Mouse (Mus musculus): ENCODE measurements around the gene Rab6b. TPM values are rescaled to one million over a fixed set of nuclear protein-coding genes. Genes with fewer than 3 reads are reported as not detected.

The Rab6b gene
- total RNA-seq, 2 experiments from 2014 or later: 1.5 to 1.8 TPM

DNA sequence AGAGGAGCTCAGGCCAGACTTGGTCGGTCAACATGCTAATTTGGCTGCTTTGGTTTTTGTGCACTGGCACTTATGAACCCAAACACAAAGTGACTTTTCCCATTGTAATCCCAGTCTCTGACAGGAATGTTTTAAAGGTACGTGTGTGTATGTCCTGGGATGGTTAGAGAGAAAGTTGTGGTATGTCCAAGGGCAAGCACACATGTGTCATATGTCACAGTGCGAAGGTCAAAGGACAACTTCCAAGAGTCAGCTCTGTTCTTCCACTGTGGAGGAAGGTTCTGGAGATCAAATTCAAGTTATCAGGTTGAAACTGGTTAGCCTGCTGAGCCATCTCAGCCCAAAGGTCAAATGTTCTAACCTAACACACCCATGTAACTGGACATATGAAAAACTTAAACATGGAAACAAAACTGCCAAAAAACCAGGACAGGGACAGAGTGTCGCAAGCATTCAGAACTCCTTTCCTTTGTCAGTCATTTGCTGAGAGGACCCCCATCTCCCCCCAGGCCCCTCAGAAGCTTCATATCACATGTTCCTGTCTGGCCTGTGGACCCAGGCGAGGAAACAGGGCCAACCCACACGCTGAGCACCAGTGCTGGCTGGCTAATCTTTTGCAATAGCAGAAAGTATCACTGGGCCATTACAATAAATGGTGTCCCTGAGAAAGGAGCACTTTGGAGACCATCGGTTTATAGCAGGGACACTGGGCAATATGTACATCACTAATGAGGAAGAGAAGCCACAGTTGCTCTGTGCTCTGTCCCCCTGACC, 120.8 kb downstream of the Rab6b start:
- DNase-seq: no peak
- intact Hi-C loops (cut with DNase I): no loop called here

DNA sequence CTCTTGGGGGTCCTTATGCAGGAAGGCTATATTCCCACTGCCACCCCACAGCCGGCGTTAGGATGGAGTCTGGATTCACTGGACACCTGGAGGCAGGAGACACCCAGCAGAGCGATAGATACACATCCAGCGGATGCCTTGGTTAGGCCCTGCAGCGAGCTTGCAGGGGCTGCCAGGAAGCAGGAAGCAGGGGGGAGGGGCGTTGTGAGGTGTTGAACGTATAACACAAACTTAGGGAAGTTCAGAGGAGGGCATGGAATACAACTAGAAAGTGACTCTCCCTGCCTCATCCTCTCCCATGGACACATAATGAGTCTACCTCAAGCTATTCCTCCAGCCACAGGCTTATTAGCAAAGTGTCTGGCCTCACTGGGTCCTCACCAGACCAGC, 121.4 kb downstream of the Rab6b start:
- no peak for DNase-seq
- intact Hi-C loops (cut with DNase I): no loop called here

DNA sequence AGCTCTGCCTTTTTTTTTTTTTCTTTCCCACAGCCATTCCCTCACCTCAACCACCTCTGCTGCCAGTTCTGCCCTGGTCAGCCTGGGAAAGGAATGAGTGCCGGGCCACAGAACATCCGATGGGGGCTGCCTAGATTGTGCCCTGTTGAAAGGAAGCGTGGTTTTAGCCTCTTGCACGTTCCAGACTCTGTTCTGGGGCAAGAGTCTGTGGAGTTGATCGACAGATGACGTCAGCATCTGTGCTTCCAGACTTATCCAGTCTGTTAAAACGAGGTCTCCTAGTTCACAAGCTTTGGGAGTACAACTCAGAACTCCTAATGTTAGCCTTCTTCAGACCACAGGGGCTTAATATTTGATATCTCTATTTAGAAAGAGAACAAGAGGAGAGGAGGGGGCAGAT, 122.5 kb downstream of the Rab6b start:
- DNase-seq: no peak
- intact Hi-C loops (cut with DNase I): no loop called here

DNA sequence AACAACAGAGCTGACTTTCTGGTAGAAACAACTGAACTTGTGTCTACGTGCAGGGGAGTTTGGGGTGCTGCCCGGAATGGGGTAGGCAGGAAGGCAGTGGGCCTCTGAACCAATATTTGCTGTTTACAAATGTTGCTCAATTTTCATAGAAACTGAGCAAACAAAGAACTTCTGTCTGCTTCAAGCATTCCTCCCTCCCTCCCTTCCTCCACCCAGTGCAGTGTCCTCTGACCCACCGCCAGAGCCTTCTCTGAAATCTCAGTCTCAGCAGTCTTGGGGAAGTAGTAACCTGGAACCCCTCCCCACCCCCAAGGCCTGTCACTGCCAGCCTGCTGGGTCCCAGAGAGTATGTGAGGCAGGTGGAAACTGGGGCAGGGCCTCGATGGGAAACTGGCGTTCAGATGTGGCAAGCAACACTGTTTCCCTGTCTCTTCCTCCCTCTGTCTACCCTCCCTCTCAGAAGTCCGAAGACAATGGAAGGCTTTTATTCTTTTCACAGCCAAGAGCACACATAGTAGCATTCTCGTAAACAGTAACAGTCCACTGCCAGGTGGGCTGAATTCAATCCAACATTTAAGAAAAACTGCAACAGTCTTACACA, 123.1 kb downstream of the Rab6b start:
- intact Hi-C loops (cut with DNase I): no loop called here
- DNase-seq: no peak

Other genes with a start within 250 kb of the Rab6b start
- gene Slco2a1, start 123.1 kb upstream of the Rab6b start, total RNA-seq (2021): 1 to 10 TPM; 7.0 to 8.6 TPM
- 10 to 100 TPM; 16.7 to 18.6 TPM for gene Srprb, start 90.3 kb downstream of the Rab6b start, total RNA-seq (2021)
- 1 to 10 TPM; 6.6 to 7.1 TPM for gene Gm20425, start 118.5 kb downstream of the Rab6b start, total RNA-seq (2021)
- 10 to 100 TPM; 44.6 to 49.3 TPM for gene Trf, start 118.7 kb downstream of the Rab6b start, total RNA-seq (2021)
- under 1 TPM; 0.34 to 0.45 TPM for gene 1300017J02Rik, start 193.3 kb downstream of the Rab6b start, total RNA-seq (2021)
- 10 to 100 TPM; 12.8 to 17.6 TPM for gene Topbp1, start 193.4 kb downstream of the Rab6b start, total RNA-seq (2021)

Data from heart, postnatal 14 days (tissue).